Mouse (Mus musculus) CH12.LX (cell line): Measurements from ENCODE around the gene S100pbp. TPM values are rescaled to one million over a fixed set of nuclear protein-coding genes. Genes with fewer than 3 reads are reported as not detected.
A peak's percentile ranks its signal among the peaks of the same experiment; 100 is the strongest.

Source experiments
- DNase-seq: peaks from one replicate; pipeline ENCODE4 v3.0.0-alpha.2; 2013; ENCODE audit errors: extremely low read depth
- H3K27ac ChIP-seq: 2 replicates; pipeline ENCODE4 v1.5.1; 2012; ENCODE audit warnings: low read depth, mild to moderate bottlenecking, control low read depth, moderate library complexity; ENCODE audit not compliant: insufficient read depth
- H3K27me3 ChIP-seq: replicated peaks from 2 replicates; pipeline ENCODE3; 2012; ENCODE audit warnings: inconsistent platforms
- H3K36me3 ChIP-seq, 2 experiments: replicated peaks in 1 of 2; 2 replicates each; pipeline versions ENCODE3 to v1.6.1; 2012; ENCODE audit warnings: inconsistent platforms in 1 of 2, low read length in 1 of 2, mild to moderate bottlenecking in 1 of 2, mixed read lengths in 1 of 2, moderate library complexity in 1 of 2; ENCODE audit not compliant: control insufficient read depth in 1 of 2, insufficient read depth in 1 of 2
- H3K4me1 ChIP-seq, 2 experiments: 2 replicates each; pipeline ENCODE4 v1.6.1; 2012; ENCODE audit warnings: inconsistent platforms in 1 of 2, moderate library complexity in 1 of 2; ENCODE audit not compliant: insufficient read depth in 2 of 2, control insufficient read depth in 1 of 2
- H3K4me2 ChIP-seq: 2 replicates; pipeline ENCODE4 v1.6.1; 2012; ENCODE audit warnings: low read depth, mild to moderate bottlenecking, control low read depth; ENCODE audit not compliant: poor library complexity, insufficient read depth, severe bottlenecking
- H3K4me3 ChIP-seq, 3 experiments: fragments of 150-350 bp in 1 of 3; sonication (generic) in 1 of 3; replicated peaks in 1 of 3; 2 replicates each; pipeline versions ENCODE3 to v1.5.1; 2011 to 2012; ENCODE audit warnings: low read depth in 2 of 3, low read length in 2 of 3, mild to moderate bottlenecking in 2 of 3, moderate library complexity in 2 of 3, control low read depth in 1 of 3, improper control_type of control experiment in 1 of 3, inconsistent platforms in 1 of 3, mixed read lengths in 1 of 3; ENCODE audit not compliant: poor library complexity in 1 of 3
- H3K79me2 ChIP-seq: replicated peaks from 2 replicates; pipeline ENCODE4 v1.6.1; 2012; ENCODE audit warnings: mild to moderate bottlenecking, moderate library complexity; ENCODE audit not compliant: control insufficient read depth, poor library complexity, insufficient read depth, severe bottlenecking; ENCODE audit errors: extremely low read depth
- H3K9ac ChIP-seq: 2 replicates; pipeline ENCODE4 v1.6.1; 2012; ENCODE audit warnings: low read depth, mild to moderate bottlenecking, control low read depth, moderate library complexity; ENCODE audit not compliant: insufficient read depth
- H3K9me3 ChIP-seq: replicated peaks from 2 replicates; pipeline ENCODE3; 2012; ENCODE audit warnings: low read length, inconsistent platforms, mixed read lengths
- BHLHE40 ChIP-seq: IDR thresholded peaks from 2 replicates; pipeline ENCODE4 v1.6.1; 2011; ENCODE audit warnings: mild to moderate bottlenecking, low read depth, low read length, improper control_type of control experiment
- CHD1 ChIP-seq: IDR thresholded peaks from 2 replicates; pipeline ENCODE4 v1.6.1; 2012; ENCODE audit warnings: low read depth, low read length, improper control_type of control experiment, inconsistent platforms
- CHD2 ChIP-seq: IDR thresholded peaks from 2 replicates; pipeline ENCODE4 v1.6.1; 2011; ENCODE audit warnings: low read length, improper control_type of control experiment
- CTCF ChIP-seq, 2 experiments: IDR thresholded peaks in 1 of 2; conservative IDR thresholded peaks in 1 of 2; 2 replicates each; pipeline ENCODE4 v1.5.1; 2011 to 2012; ENCODE audit warnings: low read depth in 2 of 2, low read length in 2 of 2, improper control_type of control experiment in 1 of 2, inconsistent platforms in 1 of 2, mild to moderate bottlenecking in 1 of 2, moderate library complexity in 1 of 2
- ELF1 ChIP-seq: IDR thresholded peaks from 2 replicates; pipeline ENCODE4 v1.6.1; 2014; ENCODE audit warnings: low read depth, mild to moderate bottlenecking, inconsistent platforms, low read length, improper control_type of control experiment
- EP300 ChIP-seq: IDR thresholded peaks from 2 replicates; pipeline ENCODE4 v1.6.1; 2011; ENCODE audit warnings: low read length, improper control_type of control experiment
- ETS1 ChIP-seq: conservative IDR thresholded peaks from 2 replicates; pipeline ENCODE4 v1.6.1; 2012; ENCODE audit warnings: low read depth, mild to moderate bottlenecking, inconsistent platforms, low read length, improper control_type of control experiment, moderate library complexity
- HCFC1 ChIP-seq: IDR thresholded peaks from 2 replicates; pipeline ENCODE4 v1.6.1; 2012; ENCODE audit warnings: low read depth, mild to moderate bottlenecking, inconsistent platforms, low read length, improper control_type of control experiment
- IRF4 ChIP-seq: IDR thresholded peaks from 2 replicates; pipeline ENCODE4 v1.6.1; 2014; ENCODE audit warnings: low read depth, mild to moderate bottlenecking, inconsistent platforms, low read length, improper control_type of control experiment
- JUND ChIP-seq: conservative IDR thresholded peaks from 2 replicates; pipeline ENCODE4 v1.6.1; 2011; ENCODE audit warnings: low read depth, low read length, improper control_type of control experiment
- KAT2A ChIP-seq: IDR thresholded peaks from 2 replicates; pipeline ENCODE4 v1.6.1; 2012; ENCODE audit warnings: low read length, improper control_type of control experiment, inconsistent platforms; ENCODE audit not compliant: insufficient replicate concordance
- MAFK ChIP-seq: IDR thresholded peaks from 2 replicates; pipeline ENCODE4 v1.6.1; 2011; ENCODE audit warnings: low read length, improper control_type of control experiment; ENCODE audit not compliant: insufficient replicate concordance
- MAX ChIP-seq: IDR thresholded peaks from 2 replicates; pipeline ENCODE4 v1.6.1; 2011; ENCODE audit warnings: low read length, improper control_type of control experiment
- MAZ ChIP-seq: IDR thresholded peaks from 2 replicates; pipeline ENCODE4 v1.6.1; 2012; ENCODE audit warnings: low read depth, mild to moderate bottlenecking, inconsistent platforms, low read length, improper control_type of control experiment, moderate library complexity
- MYC ChIP-seq: IDR thresholded peaks from 2 replicates; pipeline ENCODE4 v1.6.1; 2011; ENCODE audit warnings: low read depth, mild to moderate bottlenecking, improper control_type of control experiment, low read length
- NELFE ChIP-seq: IDR thresholded peaks from 2 replicates; pipeline ENCODE4 v1.6.1; 2011; ENCODE audit warnings: low read depth, low read length, improper control_type of control experiment
- NRF1 ChIP-seq: IDR thresholded peaks from 2 replicates; pipeline ENCODE4 v1.6.1; 2014; ENCODE audit warnings: low read depth, mild to moderate bottlenecking, inconsistent platforms, low read length, improper control_type of control experiment, moderate library complexity
- POLR2AphosphoS2 ChIP-seq: IDR thresholded peaks from 2 replicates; pipeline ENCODE4 v1.6.1; 2011; ENCODE audit warnings: low read depth, low read length, improper control_type of control experiment
- RAD21 ChIP-seq: IDR thresholded peaks from 2 replicates; pipeline ENCODE4 v1.6.1; 2011; ENCODE audit warnings: low read depth, mild to moderate bottlenecking, low read length, improper control_type of control experiment, moderate library complexity
- RCOR1 ChIP-seq: conservative IDR thresholded peaks from 2 replicates; pipeline ENCODE4 v1.6.1; 2012; ENCODE audit warnings: low read depth, mild to moderate bottlenecking, inconsistent platforms, low read length, improper control_type of control experiment
- TBP ChIP-seq: conservative IDR thresholded peaks from 2 replicates; pipeline ENCODE4 v1.6.1; 2011; ENCODE audit warnings: low read depth, low read length, improper control_type of control experiment
- TCF12 ChIP-seq: IDR thresholded peaks from 2 replicates; pipeline ENCODE4 v1.6.1; 2014; ENCODE audit warnings: low read depth, mild to moderate bottlenecking, inconsistent platforms, low read length, improper control_type of control experiment
- USF1 ChIP-seq: IDR thresholded peaks from 2 replicates; pipeline ENCODE4 v1.6.1; 2014; ENCODE audit warnings: low read depth, mild to moderate bottlenecking, inconsistent platforms, low read length, improper control_type of control experiment
- USF2 ChIP-seq: conservative IDR thresholded peaks from 2 replicates; pipeline ENCODE4 v1.6.1; 2011; ENCODE audit warnings: low read depth, low read length, improper control_type of control experiment
- ZKSCAN1 ChIP-seq: IDR thresholded peaks from 2 replicates; pipeline ENCODE4 v1.6.1; 2012; ENCODE audit warnings: low read depth, inconsistent platforms, low read length, improper control_type of control experiment, borderline replicate concordance
- ZMIZ1 ChIP-seq: IDR thresholded peaks from 2 replicates; pipeline ENCODE4 v1.6.1; 2012; ENCODE audit warnings: low read depth, mild to moderate bottlenecking, inconsistent platforms, low read length, improper control_type of control experiment
- dilution Hi-C: fragments of 300-500 bp; cut with MboI; formaldehyde crosslinking; loops from 2 replicates; pipeline ENCODE4 v1.14.3; 2020; ENCODE audit warnings: low sequenced_read_pairs; ENCODE audit not compliant: extremely low pct_unique_long_range_greater_than_20kb, extremely low pct_ligation_motif_present
- in situ Hi-C: fragments of 300-500 bp; cut with MboI; formaldehyde crosslinking; loops from 3 replicates; pipeline ENCODE4 v1.14.3; 2019; ENCODE audit warnings: low sequenced_read_pairs, low pct_ligation_motif_present, low pct_unique_long_range_greater_than_20kb, mixed read lengths
- polyA plus RNA-seq: library from polyadenylated mRNA; unstranded; fragments of >175 nt; gene quantifications from 2 replicates; pipeline ENCODE4 v1.2.1, GENCODE M21; 2012; ENCODE audit warnings: low read depth; ENCODE audit not compliant: insufficient read length
- total RNA-seq, 2 experiments: library from RNA; depleted of rRNA; stranded (reverse); fragments of 300-350 nt in 1 of 2; fragments of >200 nt in 1 of 2; gene quantifications; 2 replicates each; pipeline ENCODE4 v1.2.3; 2012 to 2014

S100pbp gene
- total and polyA plus RNA-seq, 3 experiments: 22.5 to 43.6 (median 43.6) TPM

DNA sequence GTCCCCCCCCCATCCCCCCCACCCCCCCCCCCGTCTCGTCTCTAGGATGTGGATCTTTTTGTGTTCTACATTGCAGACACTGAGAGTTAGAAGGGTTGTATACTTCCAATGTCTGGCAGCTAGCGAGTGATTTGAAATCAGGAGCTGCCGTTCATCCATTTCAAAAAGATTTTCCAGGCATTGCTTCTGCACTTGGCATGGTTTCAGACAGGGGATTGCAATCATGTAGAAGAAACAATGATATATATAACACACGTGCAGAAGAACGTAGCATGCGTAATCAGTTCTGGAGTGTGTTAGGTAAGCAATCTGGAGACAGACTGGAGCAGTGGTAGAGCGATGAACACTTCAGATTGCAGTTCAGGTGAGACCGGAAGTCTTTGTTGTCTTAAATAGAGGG lies 67.4 kb downstream of the S100pbp start:
- in situ Hi-C loops: no loop called here
- Histone ChIP-seq H3K4me3 (no peak overlapping the region), H3K4me1 (peaks cover 4 to 13% of the 10 kb centered on the region in 2 experiments; a peak in 3 of 4 replicates), H3K4me2 (no peak overlapping the region), H3K79me2 (no peaks in the 10 kb centered on the region), H3K27me3 (peaks cover 89% of the 10 kb centered on the region), H3K9me3 (no peaks in the 10 kb centered on the region), H3K36me3 (no peaks in the 10 kb centered on the region), H3K9ac (no peak overlapping the region), H3K27ac (no peak overlapping the region)
- TF ChIP-seq NRF1 (no peak), MYC (no peak), NELFE (no peak), MAX (no peak), TBP (no peak), JUND (no peak), CTCF (conservative IDR thresholded peaks at IDR 0.05 in 1 of 2, IDR thresholded peaks at IDR 0.05 in 1 of 2; ENCODE audit: low read depth in 2 of 2, low read length in 2 of 2) (no peak), ZKSCAN1 (no peak), ELF1 (no peak), RAD21 (no peak), ZMIZ1 (no peak), TCF12 (no peak), HCFC1 (no peak), IRF4 (no peak), POLR2AphosphoS2 (no peak), MAFK (no peak), MAZ (no peak), USF2 (no peak), KAT2A (no peak)
- DNase-seq: no peak
- dilution Hi-C loops: no loop called here

DNA sequence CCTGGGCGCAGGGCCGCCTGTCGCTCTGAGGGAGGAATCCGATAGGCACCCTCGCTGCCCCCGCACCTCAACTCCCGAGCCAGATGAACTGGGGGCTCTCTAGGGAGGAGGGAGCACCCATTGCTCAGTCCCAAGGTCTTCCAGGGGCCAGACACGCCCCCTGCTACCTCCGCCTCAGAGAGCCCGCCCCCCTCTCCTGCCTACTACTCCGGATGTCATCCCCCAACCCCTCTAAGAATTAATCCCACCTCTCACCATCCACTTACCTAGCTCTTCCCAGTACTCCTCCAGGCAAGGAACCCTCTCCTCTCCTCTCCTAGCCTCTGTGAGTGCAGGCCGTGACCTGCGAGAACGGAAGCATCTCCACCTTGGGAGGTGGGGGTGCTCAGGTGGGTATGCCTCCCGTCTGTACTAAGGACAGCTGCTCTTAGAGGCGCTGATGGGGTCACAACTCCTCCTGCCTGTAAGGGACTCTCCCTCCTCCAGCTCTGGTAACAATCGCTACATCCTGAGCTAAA lies 67.9 kb downstream of the S100pbp start, which contains the start of gene Hpca:
Hpca (minus strand) TSS at position 468 of the 518 bp plus-strand sequence.
- Histone ChIP-seq H3K9me3 (no peaks in the 10 kb centered on the region), H3K4me1 (peaks cover 4 to 15% of the 10 kb centered on the region in 2 experiments; a peak in 3 of 4 replicates), H3K27ac (no peak within 1 kb of the TSS), H3K4me3 (no peak within 1 kb of the TSS), H3K27me3 (peaks cover 92% of the 10 kb centered on the region), H3K79me2 (no peaks in the 10 kb centered on the region), H3K9ac (no peak within 1 kb of the TSS), H3K4me2 (peak within 1 kb of the TSS; percentile 1; the same call in 1 of the 2 replicates), H3K36me3 (no peaks in the 10 kb centered on the region)
- DNase-seq: no peak
- in situ Hi-C loops: no loop called here
- dilution Hi-C loops: no loop called here
- TF ChIP-seq NRF1: no peak
- TF ChIP-seq TCF12: no peak
- no peak for TF ChIP-seq CHD2
- no peak for TF ChIP-seq ETS1
- no peak for TF ChIP-seq EP300
- TF ChIP-seq RCOR1: no peak
- TF ChIP-seq MAFK: no peak
- TF ChIP-seq MAZ: no peak
- no peak for TF ChIP-seq BHLHE40
- no peak for TF ChIP-seq USF1
- no peak for TF ChIP-seq CHD1
- TF ChIP-seq ZKSCAN1: no peak
- no peak for TF ChIP-seq ELF1
